Mouse (Mus musculus) lung, adult 2 months (tissue): ENCODE data around the gene Asb8.

ENCODE experiments used
- CTCF ChIP-seq: fragments of 200-500 bp; IDR thresholded peaks from 2 replicates; pipeline ENCODE4 v1.5.1; 2011; ENCODE audit warnings: mild to moderate bottlenecking, low read length, control low read depth; ENCODE audit not compliant: insufficient read depth
- POLR2A ChIP-seq: fragments of 200-500 bp; IDR thresholded peaks from 2 replicates; pipeline ENCODE4 v1.6.1; 2011; ENCODE audit warnings: low read depth, mild to moderate bottlenecking, control low read depth, low read length, borderline replicate concordance; ENCODE audit errors: extremely low read depth

DNA sequence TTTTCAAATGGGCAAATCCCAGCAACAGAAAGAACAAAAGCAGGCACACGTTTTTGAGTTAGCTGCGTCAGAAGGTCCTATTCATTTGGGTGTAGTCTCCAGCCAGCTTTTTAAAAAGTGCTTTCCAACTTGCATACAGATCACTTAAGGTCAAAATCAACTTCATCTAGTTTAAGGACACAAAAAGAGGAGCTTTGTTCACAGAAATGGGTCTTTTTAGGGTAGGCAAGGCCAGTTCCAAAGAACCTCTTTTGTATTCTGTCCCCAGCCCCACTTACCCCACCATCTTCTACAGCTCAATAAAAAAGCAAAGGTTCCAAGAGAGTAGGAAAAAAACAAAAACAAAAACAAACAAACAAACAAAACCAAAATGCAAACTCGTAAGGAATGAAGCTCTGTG, 30.8 kb downstream of the Asb8 start:
- TF ChIP-seq CTCF (no peak), POLR2A (no peak)
